Mouse (Mus musculus): ENCODE results near the gene Eif4g3. TPM values are rescaled to one million over a fixed set of nuclear protein-coding genes. Genes with fewer than 3 reads are reported as not detected.

Gene Eif4g3
- polyA plus RNA-seq, 2 experiments: 5.6 to 15.6 TPM

DNA sequence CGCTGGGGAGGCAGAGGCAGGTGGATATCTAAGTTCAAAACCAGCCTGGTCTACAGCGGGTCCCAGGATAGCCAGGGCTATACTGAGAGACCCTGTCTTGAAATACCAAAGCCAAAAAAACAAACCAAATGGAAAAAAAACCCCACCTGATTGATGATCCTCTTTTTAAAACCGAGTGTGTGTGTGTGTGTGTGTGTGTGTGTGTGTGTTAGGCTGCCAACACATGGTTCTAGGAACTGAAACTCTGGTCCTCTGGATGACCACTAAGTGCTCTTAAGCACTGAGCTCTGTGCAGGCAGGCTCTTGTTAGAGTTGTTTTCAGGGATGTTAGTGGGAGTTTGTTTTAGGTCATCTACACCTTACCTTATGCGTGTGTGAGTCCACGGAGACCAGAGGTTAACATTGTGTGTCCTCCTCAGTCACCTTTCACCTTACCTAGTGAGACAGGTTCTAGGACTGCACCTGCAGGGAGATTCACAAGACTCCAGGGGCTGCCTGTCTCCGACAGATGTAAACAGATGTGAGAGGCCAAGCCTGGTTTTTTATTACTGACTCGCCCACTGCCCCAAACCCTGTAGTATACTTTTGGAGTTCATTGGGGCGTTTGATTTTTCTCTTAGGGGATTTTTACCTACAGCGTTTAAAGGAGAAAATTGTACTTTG lies 14.3 kb downstream of the Eif4g3 start:
- ATAC-seq (ENCODE audit: insufficient read depth) (no peak), DNase-seq (ENCODE audit: low read depth in 3 of 3, low spot score in 3 of 3) (no peak)
- H3K9me3 ChIP-seq (ENCODE audit: control insufficient read depth, low read length): no peaks in the 10 kb centered on the region
- H3K4me3 ChIP-seq (ENCODE audit: insufficient read depth in 1 of 2, low read depth in 2 of 2, low read length in 2 of 2): no peak overlapping the region
- H3K27ac ChIP-seq: no peak overlapping the region
- 79% methylated on average over 9 of the region's 9 CpGs for WGBS (ENCODE audit: insufficient replicate concordance)
- no peak overlapping the region for H3K4me2 ChIP-seq (ENCODE audit: low read depth)
- H3K4me1 ChIP-seq (replicated peaks; ENCODE audit: control insufficient read depth in 2 of 2, insufficient read depth in 2 of 2, low read length in 1 of 2): 0 out of 4 replicates have a peak, but pooled peaks cover 0 to 1% of the 10 kb centered on the region in 2 experiments
- H3K36me3 ChIP-seq (replicated peaks; ENCODE audit: control insufficient read depth, insufficient read depth, low read depth): no peaks in the 10 kb centered on the region; the same call in 1 of the 2 replicates
- H3K27me3 ChIP-seq (ENCODE audit: control insufficient read depth, insufficient read depth, low read length): no peaks in the 10 kb centered on the region
- TF ChIP-seq CTCF (IDR thresholded peaks at IDR 0.05; ENCODE audit: low read depth) (no peak), EP300 (IDR thresholded peaks at IDR 0.05; ENCODE audit: low read depth) (no peak)
- no peak overlapping the region for H3K9ac ChIP-seq (replicated peaks)

DNA sequence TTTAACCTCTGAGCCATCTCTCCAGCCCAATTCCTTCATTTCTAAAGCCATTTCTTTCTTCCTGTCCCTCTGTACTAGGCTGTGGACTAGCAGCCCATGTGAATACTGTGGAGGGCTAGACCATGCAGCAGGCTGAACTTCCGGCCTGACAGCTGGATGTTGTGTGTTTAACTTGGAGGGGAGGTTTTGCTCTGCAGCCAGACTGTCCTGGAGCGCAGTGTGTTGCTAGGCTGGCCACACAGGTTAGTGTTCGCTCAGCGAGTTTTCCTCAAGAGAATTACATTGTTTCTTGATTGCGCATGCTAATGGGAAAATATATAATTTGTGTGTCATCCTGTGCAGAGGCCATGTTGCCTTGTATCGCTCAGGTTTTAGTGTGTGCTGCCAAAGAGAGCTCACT lies 15.8 kb downstream of the Eif4g3 start:
- Histone ChIP-seq H3K27me3 (ENCODE audit: control insufficient read depth, insufficient read depth, low read length) (no peaks in the 10 kb centered on the region), H3K9me3 (ENCODE audit: control insufficient read depth, low read length) (no peaks in the 10 kb centered on the region), H3K27ac (no peak overlapping the region), H3K4me1 (replicated peaks; ENCODE audit: control insufficient read depth in 2 of 2, insufficient read depth in 2 of 2, low read length in 1 of 2) (no peaks in the 10 kb centered on the region), H3K36me3 (replicated peaks; ENCODE audit: control insufficient read depth, insufficient read depth, low read depth) (no peaks in the 10 kb centered on the region; the same call in 1 of the 2 replicates), H3K4me2 (ENCODE audit: low read depth) (no peak overlapping the region), H3K9ac (replicated peaks) (no peak overlapping the region), H3K4me3 (ENCODE audit: insufficient read depth in 1 of 2, low read depth in 2 of 2, low read length in 2 of 2) (no peak overlapping the region)
- no peak for TF ChIP-seq CTCF (IDR thresholded peaks at IDR 0.05; ENCODE audit: low read depth)
- 87% methylated on average over 6 of the region's 6 CpGs for WGBS (ENCODE audit: insufficient replicate concordance)
- DNase-seq (ENCODE audit: low read depth in 3 of 3, low spot score in 3 of 3) (no peak), ATAC-seq (ENCODE audit: insufficient read depth) (no peak)

DNA sequence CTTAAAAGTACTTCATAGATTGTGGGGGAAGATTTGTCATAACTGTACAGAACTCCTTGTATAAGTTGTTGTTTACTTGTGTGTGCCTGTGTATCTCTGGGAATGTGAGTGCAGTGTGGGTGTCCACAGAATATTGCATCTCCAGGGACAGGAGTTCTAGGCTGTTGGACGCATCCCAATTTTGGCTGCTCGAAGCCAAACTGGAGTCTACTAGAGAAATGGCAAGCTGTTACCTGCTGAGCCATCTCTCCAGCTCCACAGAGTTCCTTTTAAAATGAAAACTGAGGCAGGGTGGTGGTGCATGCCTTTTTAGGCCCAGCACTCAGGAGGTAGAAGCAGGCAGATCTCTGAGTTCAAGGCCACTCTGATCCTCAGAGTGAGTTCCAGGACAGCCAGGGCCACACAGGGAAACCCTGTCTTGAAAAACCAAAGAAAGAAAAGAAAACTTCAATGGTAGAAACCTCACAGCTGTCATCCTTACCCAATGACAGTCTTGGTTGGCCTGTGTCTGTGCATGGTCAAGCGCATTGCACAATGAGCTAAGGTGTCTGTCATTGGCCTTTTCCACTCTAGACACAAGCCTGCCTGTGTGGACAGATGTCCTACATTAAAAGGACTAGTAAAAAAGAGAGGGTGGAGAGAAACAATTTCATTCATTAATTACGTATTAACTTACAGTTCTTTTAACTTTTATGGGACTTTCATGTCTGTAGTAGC lies 17.1 kb downstream of the Eif4g3 start:
- H3K4me2 ChIP-seq (ENCODE audit: low read depth): no peak overlapping the region
- no peak for TF ChIP-seq CTCF (IDR thresholded peaks at IDR 0.05; ENCODE audit: low read depth)
- no peak for TF ChIP-seq EP300 (IDR thresholded peaks at IDR 0.05; ENCODE audit: low read depth)
- peaks cover 3% of the 10 kb centered on the region; the same call in 1 of the 2 replicates for H3K36me3 ChIP-seq (replicated peaks; ENCODE audit: control insufficient read depth, insufficient read depth, low read depth)

DNA sequence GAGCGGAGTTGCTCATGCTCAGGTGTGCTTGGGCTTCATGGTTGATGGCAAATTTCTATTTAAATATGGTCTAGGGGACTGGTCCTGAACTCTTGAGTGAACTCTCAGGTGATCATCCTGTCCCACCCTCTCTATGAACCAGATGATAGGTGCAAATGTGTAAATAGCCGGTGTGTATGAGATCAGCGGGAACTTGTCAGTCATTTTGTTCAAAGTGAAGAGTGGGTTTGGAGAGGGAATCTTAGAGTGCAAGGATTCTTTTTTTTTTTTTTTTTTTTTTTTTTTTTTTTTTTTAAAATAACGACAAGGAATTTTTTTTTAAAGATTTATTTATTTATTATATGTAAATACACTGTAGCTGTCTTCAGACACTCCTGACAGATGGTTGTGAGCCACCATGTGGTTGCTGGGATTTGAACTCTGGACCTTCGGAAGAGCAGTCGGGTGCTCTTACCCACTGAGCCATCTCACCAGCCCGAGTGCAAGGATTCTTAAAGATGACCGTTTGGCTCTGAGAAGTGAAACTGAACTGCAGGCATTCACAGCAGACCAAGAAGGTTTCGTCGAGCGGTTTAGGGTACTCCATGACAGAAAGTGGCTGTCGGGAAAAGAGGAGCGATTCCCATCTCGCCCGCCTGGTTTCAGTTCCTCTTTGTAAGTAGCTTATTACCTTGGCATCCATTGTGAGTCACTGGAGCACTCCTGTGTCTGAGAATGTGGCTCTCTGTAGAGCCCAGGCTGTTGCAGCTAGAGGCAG lies 21.1 kb downstream of the Eif4g3 start:
- DNase-seq (ENCODE audit: low read depth in 3 of 3, low spot score in 3 of 3): no peak
- no peak for TF ChIP-seq EP300 (IDR thresholded peaks at IDR 0.05; ENCODE audit: low read depth)
- no peak for TF ChIP-seq CTCF (IDR thresholded peaks at IDR 0.05; ENCODE audit: low read depth)
- no peak for ATAC-seq (ENCODE audit: insufficient read depth)
- 83% methylated on average over 15 of the region's 15 CpGs for WGBS (ENCODE audit: insufficient replicate concordance)
- no peak overlapping the region for H3K4me2 ChIP-seq (ENCODE audit: low read depth)
- no peaks in the 10 kb centered on the region for H3K9me3 ChIP-seq (ENCODE audit: control insufficient read depth, low read length)
- H3K27ac ChIP-seq: no peak overlapping the region
- H3K9ac ChIP-seq (replicated peaks): no peak overlapping the region
- H3K27me3 ChIP-seq (ENCODE audit: control insufficient read depth, insufficient read depth, low read length): no peaks in the 10 kb centered on the region
- H3K36me3 ChIP-seq (replicated peaks; ENCODE audit: control insufficient read depth, insufficient read depth, low read depth): peaks cover 3% of the 10 kb centered on the region; the same call in 1 of the 2 replicates
- H3K4me3 ChIP-seq (ENCODE audit: insufficient read depth in 1 of 2, low read depth in 2 of 2, low read length in 2 of 2): no peak overlapping the region
- peaks cover 0 to 6% of the 10 kb centered on the region in 2 experiments; a peak in 3 of 4 replicates for H3K4me1 ChIP-seq (replicated peaks; ENCODE audit: control insufficient read depth in 2 of 2, insufficient read depth in 2 of 2, low read length in 1 of 2)

More for the DNA sequence above, 17.1 kb downstream of the Eif4g3 start:
- Histone ChIP-seq H3K27ac (no peak overlapping the region), H3K4me1 (replicated peaks; ENCODE audit: control insufficient read depth in 2 of 2, insufficient read depth in 2 of 2, low read length in 1 of 2) (no peaks in the 10 kb centered on the region), H3K9me3 (ENCODE audit: control insufficient read depth, low read length) (no peaks in the 10 kb centered on the region), H3K27me3 (ENCODE audit: control insufficient read depth, insufficient read depth, low read length) (no peaks in the 10 kb centered on the region), H3K4me3 (ENCODE audit: insufficient read depth in 1 of 2, low read depth in 2 of 2, low read length in 2 of 2) (no peak overlapping the region), H3K9ac (replicated peaks) (no peak overlapping the region)
- 84% methylated on average over 4 of the region's 4 CpGs for WGBS (ENCODE audit: insufficient replicate concordance)
- DNase-seq (ENCODE audit: low read depth in 3 of 3, low spot score in 3 of 3): no peak
- no peak for ATAC-seq (ENCODE audit: insufficient read depth)

DNA sequence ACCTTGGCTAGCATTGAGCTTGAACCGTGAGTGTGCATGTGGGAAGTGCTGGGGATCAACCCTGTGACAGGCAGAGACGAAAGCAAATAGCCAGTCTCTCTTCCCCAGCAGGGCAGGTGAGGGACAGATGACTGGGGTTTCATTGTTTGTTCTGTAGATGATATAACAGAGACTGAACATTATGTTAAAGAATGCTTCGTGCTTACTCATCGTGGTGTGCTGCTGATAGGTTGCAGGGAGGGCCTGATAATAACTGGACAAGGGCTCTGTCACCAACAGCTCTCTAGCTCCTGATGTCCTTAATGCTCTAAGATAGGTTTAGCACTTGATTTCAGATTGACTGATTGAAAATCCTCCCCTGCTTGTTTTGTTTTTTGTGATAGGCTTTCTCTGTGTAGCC lies 23.1 kb downstream of the Eif4g3 start:
- ATAC-seq (ENCODE audit: insufficient read depth): peak; percentile 64
- TF ChIP-seq CTCF (IDR thresholded peaks at IDR 0.05; ENCODE audit: low read depth) (no peak), EP300 (IDR thresholded peaks at IDR 0.05; ENCODE audit: low read depth) (peak; percentile 52; the same call in 1 of the 2 replicates)
- Histone ChIP-seq H3K9ac (replicated peaks) (no peak overlapping the region), H3K4me1 (replicated peaks; ENCODE audit: control insufficient read depth in 2 of 2, insufficient read depth in 2 of 2, low read length in 1 of 2) (peaks cover 0 to 9% of the 10 kb centered on the region in 2 experiments; a peak in 3 of 4 replicates), H3K4me3 (ENCODE audit: insufficient read depth in 1 of 2, low read depth in 2 of 2, low read length in 2 of 2) (no peak overlapping the region), H3K27ac (no peak overlapping the region), H3K27me3 (ENCODE audit: control insufficient read depth, insufficient read depth, low read length) (no peaks in the 10 kb centered on the region), H3K4me2 (ENCODE audit: low read depth) (no peak overlapping the region), H3K36me3 (replicated peaks; ENCODE audit: control insufficient read depth, insufficient read depth, low read depth) (peaks cover 3% of the 10 kb centered on the region; the same call in 1 of the 2 replicates), H3K9me3 (ENCODE audit: control insufficient read depth, low read length) (no peaks in the 10 kb centered on the region)
- WGBS (ENCODE audit: insufficient replicate concordance): 16% methylated on average over 4 of the region's 4 CpGs
- no peak for DNase-seq (ENCODE audit: low read depth in 3 of 3, low spot score in 3 of 3)
